Mouse (Mus musculus): ENCODE data around the gene Psap.
"Not testable (repeated sequence)": the region's sequence is repeated elsewhere in the genome, so short reads cannot be mapped to it uniquely, and the experiment has no call there.

Psap gene

DNA sequence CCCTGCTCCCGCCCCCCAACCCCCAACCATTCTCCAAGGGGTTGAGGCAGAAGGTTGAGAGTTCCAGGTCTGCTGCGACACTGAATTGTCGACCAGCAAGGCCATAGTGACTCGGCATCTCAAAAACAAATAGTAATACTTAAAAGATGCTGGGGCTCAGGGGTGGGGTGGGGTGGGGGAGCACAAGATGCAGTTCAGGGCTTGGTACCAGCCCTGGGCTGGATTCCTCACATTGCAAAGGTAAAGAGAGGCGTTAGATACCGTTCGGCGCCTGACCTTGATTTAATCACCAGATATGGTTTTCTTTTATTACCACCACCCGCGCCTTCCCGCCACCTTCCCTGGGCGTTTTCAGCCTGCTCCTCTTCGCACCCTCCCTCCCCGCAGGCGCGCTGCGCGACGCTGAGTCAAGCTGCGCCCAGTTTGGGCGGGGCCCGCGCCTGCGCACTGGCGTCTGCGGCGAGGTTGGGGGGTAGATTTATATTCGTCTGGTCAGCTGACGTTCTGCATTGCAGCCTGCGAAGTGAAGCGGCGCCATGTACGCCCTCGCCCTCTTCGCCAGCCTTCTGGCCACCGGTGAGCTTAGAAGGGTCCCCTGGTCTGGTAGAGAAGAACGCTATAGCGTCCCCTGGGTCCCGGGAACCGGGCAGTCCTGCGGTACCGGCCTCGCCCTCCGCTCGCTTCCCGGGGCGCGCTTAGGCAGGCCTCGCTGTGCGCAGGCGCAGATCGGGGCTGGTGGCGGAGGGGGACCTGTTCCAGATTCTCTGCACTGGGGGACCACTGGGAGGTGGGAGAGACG, at the start of gene Psap:
Gene Psap, plus strand, starts transcription at position 421 of the 799 bp plus-strand sequence.
- peak; percentile 75 for ATAC-seq (ENCODE audit: low TSS enrichment)

DNA sequence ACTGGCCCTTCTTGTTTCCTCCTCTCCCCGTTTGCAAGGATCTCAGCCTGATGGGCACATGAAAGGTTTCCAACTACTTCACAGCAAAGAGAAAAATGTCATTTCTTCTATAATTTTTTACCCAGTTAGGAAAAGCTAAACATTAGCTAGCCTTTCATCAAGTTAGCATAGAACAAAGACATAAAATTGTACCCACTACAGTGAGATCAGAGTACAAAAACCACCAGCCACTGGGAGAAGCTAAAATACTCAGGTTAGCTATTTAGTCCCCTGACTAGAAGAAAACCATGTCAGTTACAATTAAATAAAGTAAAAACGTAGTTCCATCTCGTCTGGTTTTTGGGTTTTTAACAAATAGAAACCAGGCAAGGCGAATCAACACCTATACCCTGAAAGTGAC, 49.8 kb upstream of the Psap start:
- no peak for ATAC-seq (ENCODE audit: low TSS enrichment)

DNA sequence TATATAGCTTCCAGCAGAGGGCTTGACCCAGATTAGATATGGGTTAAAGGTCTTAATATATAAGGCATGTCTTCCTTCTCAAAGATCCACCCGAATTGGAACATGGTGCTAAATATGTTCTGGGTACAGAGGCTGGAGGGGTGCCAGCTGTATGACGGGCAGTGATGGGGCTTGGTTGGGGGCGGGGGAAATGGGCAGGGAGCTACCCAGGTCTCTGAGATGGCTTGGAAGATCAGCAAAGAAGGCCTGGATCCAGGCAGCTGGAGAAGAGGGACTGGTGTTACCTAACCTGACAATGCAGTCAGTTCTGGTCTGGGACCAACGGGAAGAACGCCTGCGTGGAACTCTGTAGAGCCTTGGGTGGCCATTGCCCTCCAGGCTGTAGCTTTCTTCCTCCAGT, 48.3 kb upstream of the Psap start:
- no peak for ATAC-seq (ENCODE audit: low TSS enrichment)

GRCm38 (mm10) chr10:60230321-60231088, 46.9 kb upstream of the Psap start:
- ATAC-seq (ENCODE audit: low TSS enrichment): no peak

- no peak for ATAC-seq (ENCODE audit: low TSS enrichment)
Observed at GRCm38 (mm10) chr10:60234006-60234405, 43.4 kb upstream of the Psap start.

DNA sequence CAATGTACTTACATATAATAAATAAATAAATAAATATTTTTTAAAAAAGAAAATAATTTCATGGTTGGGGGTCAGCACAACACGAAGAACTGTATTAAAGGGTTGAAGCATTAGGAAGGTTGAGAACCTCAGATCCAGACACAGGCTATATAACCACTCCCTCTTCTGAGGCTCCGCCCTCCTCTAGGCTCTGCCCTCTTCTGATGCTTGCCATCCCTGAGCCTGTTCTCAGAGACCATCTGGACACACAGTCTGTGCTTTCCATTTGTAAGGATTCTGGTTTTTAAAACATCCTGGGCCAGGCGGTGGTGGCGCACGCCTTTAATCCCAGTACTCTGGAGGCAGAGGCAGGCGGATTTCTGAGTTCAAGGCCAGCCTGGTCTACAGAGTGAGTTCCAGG, 41.6 kb upstream of the Psap start:
- not testable (repeated sequence) for ATAC-seq (ENCODE audit: low TSS enrichment)

GRCm38 (mm10) chr10:60237475-60238154, 39.8 kb upstream of the Psap start:
- ATAC-seq (ENCODE audit: low TSS enrichment): no peak

DNA sequence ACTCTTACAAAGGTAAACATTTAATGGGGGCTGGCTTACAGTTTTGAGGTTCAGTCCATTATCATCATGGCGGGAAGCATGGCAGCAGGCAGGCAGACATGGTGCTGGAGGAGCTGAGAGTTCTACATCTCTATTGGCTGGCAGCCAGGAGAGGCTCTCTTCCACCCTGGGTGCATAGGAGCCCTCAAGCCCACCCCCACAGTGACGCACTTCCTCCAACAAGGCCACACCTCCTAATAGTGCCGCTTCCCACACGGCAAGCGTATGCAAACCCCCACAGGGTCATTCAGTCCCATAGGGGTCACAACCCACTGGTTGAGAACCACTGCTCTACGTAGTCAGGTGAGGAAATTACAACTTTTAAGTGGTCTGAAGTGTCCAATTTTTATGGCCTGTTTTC, 37.0 kb upstream of the Psap start:
- ATAC-seq (ENCODE audit: low TSS enrichment): no peak

DNA sequence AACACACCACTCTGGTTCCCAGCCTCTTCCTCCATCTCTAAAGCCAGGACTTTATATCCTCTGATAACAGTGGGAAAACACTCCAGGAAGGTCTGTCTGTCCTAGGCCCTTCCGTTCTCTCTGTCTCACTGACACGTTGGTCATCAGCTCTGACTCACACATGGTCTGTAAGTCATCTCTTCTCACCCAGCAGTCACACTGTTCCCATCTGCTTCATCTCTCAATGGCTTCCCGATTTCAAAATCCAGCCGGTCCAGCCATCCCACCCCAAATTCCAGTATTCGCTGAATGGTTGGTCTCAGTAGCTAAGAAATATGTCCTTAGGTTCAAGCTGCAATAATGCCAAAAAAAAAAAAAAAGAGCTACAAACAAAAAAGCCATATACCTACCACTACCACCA, 33.5 kb upstream of the Psap start:
- ATAC-seq (ENCODE audit: low TSS enrichment): no peak

GRCm38 (mm10) chr10:60245041-60245440, 32.4 kb upstream of the Psap start:
- ATAC-seq (ENCODE audit: low TSS enrichment): peak; percentile 85

DNA sequence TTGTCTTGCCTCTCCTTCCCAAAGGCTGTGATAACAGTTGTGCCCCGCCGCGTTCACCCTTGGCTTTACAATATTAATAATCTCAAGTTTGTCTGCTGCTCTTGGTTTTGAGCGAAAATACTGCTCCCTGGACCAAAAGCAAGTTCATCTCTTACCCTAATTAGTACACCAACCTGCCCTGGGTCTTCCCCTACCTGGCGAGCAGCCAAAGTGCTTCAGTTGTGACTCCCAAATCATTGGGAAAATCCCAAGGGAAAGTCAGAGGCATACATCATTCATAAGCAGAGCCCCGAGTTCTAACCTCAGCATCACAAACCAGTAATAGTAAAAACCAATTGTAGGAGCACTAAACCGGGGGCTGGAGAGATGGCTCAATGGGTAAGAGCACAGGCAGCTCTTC, 31.8 kb upstream of the Psap start:
- no peak for ATAC-seq (ENCODE audit: low TSS enrichment)

GRCm38 (mm10) chr10:60246519-60246918, 30.9 kb upstream of the Psap start:
- peak; percentile 62 for ATAC-seq (ENCODE audit: low TSS enrichment)

GRCm38 (mm10) chr10:60248345-60248744, 29.1 kb upstream of the Psap start:
- ATAC-seq (ENCODE audit: low TSS enrichment): not testable (repeated sequence)

- ATAC-seq (ENCODE audit: low TSS enrichment): no peak
Observed at GRCm38 (mm10) chr10:60250426-60250965, 26.9 kb upstream of the Psap start.

DNA sequence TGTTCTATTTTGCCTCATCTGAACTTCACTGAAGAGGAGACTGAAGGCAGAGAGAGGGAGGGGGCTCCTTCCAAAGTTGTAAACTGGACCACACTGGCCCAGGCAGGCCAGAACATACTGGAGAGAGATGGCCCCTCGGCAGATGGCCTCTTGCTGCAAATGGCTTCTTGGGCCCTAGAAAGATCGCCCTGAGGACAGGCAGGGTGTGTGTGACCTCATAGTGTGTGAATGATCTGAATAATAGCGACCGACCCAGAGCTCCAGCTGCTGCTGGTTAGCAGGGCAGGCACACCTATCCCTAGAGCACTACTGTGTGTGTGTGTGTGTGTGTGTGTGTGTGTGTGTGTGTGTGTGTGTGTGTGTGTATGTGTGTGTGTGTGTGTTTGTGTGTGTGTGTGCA, 25.2 kb upstream of the Psap start:
- no peak for ATAC-seq (ENCODE audit: low TSS enrichment)

DNA sequence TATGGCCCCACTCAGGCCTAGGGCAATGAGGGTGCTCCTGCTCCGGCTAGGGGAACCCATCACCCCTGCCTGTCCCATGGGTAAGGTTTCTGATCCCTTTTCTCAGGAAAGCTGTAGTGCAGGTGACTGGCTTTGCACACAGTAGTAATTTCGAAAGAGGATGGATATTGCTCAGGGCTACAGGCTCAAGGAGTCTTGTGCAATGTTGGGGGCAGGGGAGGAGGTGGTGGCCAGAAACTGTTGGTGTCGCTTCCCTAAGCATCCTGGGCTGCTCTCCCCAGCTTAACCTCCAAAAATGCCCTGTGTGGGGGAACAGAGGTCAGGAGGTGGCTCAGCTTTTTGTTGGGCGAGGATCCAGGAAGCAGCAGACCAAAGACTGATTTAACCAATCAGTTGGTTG, 24.8 kb upstream of the Psap start:
- ATAC-seq (ENCODE audit: low TSS enrichment): no peak

DNA sequence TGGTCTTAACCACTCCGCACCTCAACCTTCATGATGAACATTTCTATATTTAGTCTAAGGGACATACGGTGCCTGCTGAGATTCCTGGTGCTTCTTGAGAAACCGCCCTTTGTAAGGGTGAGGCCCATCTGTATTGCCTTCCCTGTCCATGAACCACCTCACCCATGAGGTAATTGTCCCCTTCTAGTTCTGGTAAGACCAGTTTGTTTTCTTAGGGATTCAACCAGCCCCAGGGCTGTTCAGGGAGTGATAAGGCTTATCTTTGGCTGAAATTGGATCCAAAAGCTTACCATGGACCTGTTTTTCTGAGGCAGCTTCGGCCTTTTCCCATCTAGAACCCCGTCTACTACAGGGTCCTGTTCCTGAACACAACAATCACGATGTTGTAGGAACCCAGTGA, 21.3 kb upstream of the Psap start:
- ATAC-seq (ENCODE audit: low TSS enrichment): no peak

GRCm38 (mm10) chr10:60257261-60257825, 20.1 kb upstream of the Psap start:
- ATAC-seq (ENCODE audit: low TSS enrichment): no peak

DNA sequence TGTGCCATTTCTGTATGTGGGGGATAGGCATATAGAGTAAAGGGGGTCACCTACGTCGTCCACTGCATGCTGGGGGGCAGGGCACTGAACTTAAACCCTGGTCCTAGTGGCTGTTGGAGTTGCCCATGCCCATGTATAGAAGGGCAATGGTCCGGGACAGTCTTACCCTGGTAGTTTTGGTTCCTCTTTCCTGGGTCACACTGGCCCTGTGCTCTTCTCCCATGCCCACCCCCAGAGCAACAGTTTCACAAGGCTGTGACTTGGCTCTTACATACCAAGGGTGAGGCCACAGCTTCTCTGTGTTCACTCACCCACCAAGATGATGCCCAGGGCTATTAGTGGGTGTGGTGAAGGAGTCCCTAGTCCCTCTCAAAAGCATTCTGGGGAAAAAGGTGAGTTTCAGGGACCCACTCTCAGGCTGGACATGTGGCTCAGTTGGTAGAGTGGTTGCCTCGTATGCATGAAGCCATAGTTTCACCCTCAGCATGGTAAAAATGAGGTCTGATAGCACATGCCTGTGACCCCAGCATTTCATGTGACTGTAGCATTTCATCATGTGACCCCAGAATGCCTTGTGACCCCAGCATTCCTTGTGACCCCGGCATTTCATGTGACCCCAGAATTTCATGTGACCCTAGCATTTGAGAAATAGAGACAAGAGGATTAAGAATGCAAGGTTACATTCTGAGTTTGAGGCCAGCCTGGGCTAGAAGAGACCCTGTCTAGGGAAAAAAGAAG, 16.7 kb upstream of the Psap start:
- no peak for ATAC-seq (ENCODE audit: low TSS enrichment)

GRCm38 (mm10) chr10:60261530-60261929, 15.9 kb upstream of the Psap start:
- no peak for ATAC-seq (ENCODE audit: low TSS enrichment)

- ATAC-seq (ENCODE audit: low TSS enrichment): peak; percentile 73
Observed at GRCm38 (mm10) chr10:60262386-60262785, 15.0 kb upstream of the Psap start.

Data from frontal cortex, adult (tissue).